Mouse (Mus musculus) CD4-positive, CD25-positive, alpha-beta regulatory T cell, adult 2 months (primary cell): Measurements from ENCODE around the gene Gm3233.
"Not testable (repeated sequence)": the region's sequence is repeated elsewhere in the genome, so short reads cannot be mapped to it uniquely, and the experiment has no call there.

Source experiments
- DNase-seq: peaks from one replicate; pipeline ENCODE4 v3.0.0-alpha.2; 2012; ENCODE audit warnings: low read depth, low spot score

The Gm3233 gene

GRCm38 (mm10) chr10:77759582-77759981, at the start of gene Gm3233:
Gene Gm3233, minus strand, starts transcription at chr10:77759682.
- not testable (repeated sequence) for DNase-seq

- DNase-seq: no peak
These were observed 44.6 kb upstream of the Gm3233 start for GRCm38 (mm10) chr10:77804095-77804494.

GRCm38 (mm10) chr10:77798921-77799508, 39.5 kb upstream of the Gm3233 start, which contains the start of gene Gm19668:
Gene Gm19668, minus strand, starts transcription at chr10:77799133.
- no peak for DNase-seq

DNA sequence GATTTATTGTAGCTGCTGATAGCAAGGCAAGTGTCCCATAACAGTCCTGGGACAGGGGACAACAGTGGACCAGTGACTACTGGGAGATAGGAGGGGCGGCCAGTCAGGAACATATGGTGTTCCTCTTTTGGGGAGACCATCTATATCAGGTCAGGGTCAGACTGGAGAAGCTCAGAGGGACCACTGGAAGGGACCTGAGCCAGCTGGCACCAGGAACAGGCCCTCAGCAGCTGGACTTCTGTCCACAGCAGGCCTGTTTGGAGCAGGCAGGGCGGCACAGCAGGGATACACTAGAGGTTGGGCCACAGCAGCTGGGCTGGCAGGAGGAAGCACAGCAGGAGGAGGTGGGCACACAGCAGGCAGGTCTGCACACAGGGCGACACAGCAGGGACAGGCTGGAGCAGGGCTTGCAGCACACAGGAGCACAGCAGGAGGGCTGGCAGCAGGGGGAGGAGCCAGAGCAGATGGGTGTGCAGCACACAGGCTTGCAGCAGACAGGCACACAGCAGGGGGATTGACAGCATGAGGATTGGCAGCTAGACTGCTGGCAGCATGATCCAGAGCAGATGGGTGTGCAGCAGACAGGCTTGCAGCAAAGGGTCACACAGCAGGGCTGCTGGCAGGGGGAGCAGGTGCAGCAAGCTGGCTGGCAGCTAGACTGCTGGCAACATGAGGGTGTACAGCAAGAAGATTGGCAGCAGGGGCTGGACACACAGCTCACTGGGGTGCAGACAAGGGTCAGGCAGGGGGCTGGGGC, 38.9 kb upstream of the Gm3233 start:
- DNase-seq: not testable (repeated sequence)

GRCm38 (mm10) chr10:77797677-77798076, 38.2 kb upstream of the Gm3233 start:
- no peak for DNase-seq

DNA sequence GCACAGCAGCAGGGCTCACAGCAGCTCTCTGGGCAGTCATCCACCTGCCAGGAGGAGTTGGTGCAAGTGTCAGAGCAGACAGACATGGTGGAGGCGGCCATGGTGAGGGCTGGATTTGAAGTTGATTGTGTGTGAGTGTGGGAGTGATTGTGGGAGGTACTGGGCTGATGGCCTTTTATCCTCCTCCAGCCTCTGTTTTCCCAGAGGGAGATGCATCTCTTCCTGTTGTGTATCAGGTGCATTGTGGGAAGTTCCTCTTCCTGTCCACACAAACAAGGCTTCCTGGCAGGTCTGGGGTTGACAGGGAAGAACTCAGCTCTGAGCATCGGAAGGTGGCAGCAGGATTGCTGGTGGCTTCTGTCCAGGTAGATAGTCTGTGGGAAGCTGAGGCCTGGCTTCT, 35.5 kb upstream of the Gm3233 start, which contains the start of gene Gm9639:
Gene Gm9639, minus strand, starts transcription at position 101 of the 400 bp plus-strand sequence.
- no peak for DNase-seq

- no peak for DNase-seq
These were observed 29.1 kb upstream of the Gm3233 start for GRCm38 (mm10) chr10:77788621-77789020.

- DNase-seq: not testable (repeated sequence)
These were observed 28.4 kb upstream of the Gm3233 start, which contains the start of gene Gm7137 for GRCm38 (mm10) chr10:77787876-77788275. Gene Gm7137, minus strand, starts transcription at chr10:77788200.

- DNase-seq: not testable (repeated sequence)
These were observed 23.9 kb upstream of the Gm3233 start for GRCm38 (mm10) chr10:77783396-77783795.

DNA sequence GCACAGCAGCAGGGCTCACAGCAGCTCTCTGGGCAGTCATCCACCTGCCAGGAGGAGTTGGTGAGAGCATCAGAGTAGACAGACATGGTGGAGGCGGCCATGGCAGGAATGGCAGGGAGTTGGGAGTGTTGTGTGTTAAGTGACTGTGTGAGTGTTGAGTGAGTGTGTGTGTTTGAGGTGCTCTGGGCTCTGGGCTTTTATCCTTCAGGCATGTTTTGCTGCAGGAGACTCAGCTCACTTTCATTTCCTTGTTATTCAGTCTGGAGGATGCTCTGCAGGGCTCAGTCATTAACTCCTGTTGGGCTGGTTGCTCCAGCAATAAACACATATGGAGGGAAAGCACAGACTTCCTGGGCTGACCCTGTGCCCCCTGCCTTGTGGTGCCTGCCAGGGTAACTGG, 23.0 kb upstream of the Gm3233 start, which contains the start of gene Gm3250:
Gene Gm3250, minus strand, starts transcription at position 101 of the 400 bp plus-strand sequence.
- not testable (repeated sequence) for DNase-seq

DNA sequence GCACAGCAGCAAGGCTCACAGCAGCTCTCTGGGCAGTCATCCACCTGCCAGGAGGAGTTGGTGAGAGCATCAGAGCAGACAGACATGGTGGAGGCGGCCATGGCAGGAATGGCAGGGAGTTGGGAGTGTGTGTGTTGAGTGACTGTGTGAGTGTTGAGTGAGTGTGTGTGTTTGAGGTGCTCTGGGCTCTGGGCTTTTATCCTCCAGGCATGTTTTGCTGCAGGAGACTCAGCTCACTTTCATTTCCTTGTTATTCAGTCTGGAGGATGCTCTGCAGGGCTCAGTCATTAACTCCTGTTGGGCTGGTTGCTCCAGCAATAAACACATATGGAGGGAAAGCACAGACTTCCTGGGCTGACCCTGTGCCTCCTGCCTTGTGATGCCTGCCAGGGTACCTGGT, 17.4 kb upstream of the Gm3233 start, which contains the start of gene Gm7138:
Gene Gm7138, minus strand, starts transcription at position 101 of the 400 bp plus-strand sequence.
- DNase-seq: not testable (repeated sequence)

DNA sequence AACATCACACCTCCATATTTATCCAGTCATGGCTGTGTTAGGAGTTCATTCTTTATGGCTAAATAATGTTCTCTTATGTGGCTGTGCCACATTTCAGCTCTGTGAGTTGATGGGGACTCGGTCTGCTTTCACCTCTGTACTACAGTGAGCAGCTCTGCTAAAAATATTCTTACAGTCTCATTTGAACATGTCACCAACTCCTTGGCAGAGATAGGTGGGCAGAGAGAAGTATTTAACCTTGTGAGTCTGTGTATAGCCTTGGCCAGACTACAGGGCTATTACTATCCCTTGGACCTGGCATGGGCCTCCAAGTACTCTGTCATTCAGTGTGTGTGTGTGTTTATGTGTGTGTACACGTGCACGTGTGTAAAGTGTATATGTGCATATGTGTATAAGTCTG, 12.7 kb upstream of the Gm3233 start:
- not testable (repeated sequence) for DNase-seq

- DNase-seq: not testable (repeated sequence)
These were observed 11.7 kb upstream of the Gm3233 start, which contains the start of gene Gm3238 for GRCm38 (mm10) chr10:77771225-77771624. Gene Gm3238, minus strand, starts transcription at chr10:77771325.

DNA sequence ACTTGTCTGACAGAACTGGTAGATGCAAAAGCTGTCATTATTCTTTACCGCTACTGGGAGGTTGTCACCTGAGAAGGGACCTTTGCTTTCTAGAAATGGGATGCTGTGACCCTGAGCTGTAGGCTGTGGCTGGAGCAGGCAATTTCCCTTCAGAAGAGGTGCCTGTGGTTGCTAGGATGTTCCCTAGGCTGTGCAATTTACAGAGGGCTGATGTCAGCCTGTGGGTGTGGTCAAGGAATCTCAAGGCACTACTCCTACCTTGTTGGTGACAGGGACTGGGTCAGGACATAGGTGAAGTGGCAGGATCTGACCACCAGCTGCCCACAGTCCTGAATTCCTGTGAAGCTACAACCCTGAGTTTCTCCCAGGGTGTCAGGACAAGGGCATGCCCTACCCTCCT, 10.2 kb upstream of the Gm3233 start:
- no peak for DNase-seq

GRCm38 (mm10) chr10:77753448-77753847, 6.0 kb downstream of the Gm3233 start:
- DNase-seq: peak; percentile 6

DNA sequence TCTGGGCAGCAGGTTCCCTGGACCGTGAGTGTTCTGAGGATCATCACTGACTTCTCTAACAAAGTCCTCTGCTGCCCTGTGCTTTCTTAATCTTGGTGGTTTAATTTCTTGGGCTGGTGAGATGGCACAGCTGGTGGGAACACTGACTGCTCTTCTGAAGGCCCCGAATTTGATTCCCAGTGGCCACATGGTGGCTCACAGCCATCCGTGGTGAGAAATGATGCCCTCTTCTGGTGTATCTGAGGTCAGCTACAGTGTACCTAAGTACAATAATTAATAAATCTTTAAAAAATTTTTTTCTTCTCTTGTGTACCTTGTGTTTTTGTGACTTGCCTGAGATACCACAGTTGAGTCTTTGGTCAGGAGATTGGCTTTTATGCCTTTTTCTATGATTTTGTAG, 7.2 kb downstream of the Gm3233 start:
- peak; percentile 7 for DNase-seq

DNA sequence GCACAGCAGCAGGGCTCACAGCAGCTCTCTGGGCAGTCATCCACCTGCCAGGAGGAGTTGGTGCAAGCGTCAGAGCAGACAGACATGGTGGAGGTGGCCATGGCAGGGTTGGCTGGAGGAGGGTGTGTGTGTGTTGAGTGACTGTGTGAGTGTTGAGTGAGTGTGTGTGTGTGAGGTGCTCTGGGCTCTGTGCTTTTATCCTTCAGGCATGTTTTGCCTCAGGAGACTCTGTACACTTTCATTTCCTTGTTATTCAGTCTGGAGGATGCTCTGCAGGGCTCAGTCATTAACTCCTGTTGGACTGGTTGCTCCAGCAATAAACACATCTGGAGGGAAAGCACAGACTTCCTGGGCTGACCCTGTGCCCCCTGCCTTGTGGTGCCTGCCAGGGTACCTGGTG, 8.2 kb downstream of the Gm3233 start, which contains the start of gene Gm9736:
Gene Gm9736, minus strand, starts transcription at position 101 of the 400 bp plus-strand sequence.
- not testable (repeated sequence) for DNase-seq

- DNase-seq: not testable (repeated sequence)
These were observed 8.8 kb downstream of the Gm3233 start for GRCm38 (mm10) chr10:77750686-77751085.

- not testable (repeated sequence) for DNase-seq
These were observed 17.4 kb downstream of the Gm3233 start, which contains the start of gene Gm18596 for GRCm38 (mm10) chr10:77741924-77742688. Gene Gm18596, minus strand, starts transcription at chr10:77742638.

DNA sequence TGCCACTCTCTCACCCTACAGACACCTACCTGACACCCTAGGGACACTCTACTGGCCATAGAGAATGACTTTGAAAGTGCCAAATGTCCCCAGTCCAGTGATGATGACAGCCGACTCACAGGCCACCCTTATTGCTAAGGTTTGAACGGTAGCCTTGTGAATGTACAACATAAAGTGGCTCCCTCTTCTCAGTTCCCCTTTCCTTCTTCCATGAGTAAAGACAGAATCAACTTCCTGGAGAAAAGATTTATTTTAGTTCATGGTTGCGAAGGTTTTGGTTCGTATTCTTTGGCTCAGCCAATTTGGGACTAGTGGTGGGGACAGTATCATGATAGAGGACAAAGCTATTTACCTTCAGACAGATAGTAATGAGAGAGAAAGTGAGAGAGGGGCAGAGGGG, 20.6 kb downstream of the Gm3233 start:
- no peak for DNase-seq

DNA sequence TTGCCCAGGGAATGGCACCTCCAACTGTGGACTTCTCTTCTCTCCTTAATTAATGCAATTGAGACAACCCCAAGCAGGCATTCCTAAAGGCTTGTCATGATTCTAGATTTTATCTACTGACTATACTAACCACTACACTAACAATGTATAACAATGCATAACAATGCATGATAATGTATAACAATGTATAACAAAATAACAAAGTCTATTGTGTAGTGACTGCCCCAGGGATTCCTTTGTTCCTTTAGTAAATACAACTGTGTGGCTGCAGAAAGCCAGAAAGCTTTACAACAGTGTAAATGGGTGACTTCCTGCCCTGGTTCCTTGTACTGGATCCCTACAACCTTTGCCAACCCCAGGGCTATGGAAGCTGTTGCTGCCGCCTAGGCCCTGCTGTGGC, 23.6 kb downstream of the Gm3233 start:
- no peak for DNase-seq

GRCm38 (mm10) chr10:77729241-77729640, 30.2 kb downstream of the Gm3233 start:
- peak; percentile 35 for DNase-seq
